Mouse (Mus musculus) kidney, adult 2 months (tissue): ENCODE measurements around the gene Hoxa1. TPM values are rescaled to one million over a fixed set of nuclear protein-coding genes. Genes with fewer than 3 reads are reported as not detected.
A peak's percentile ranks its signal among the peaks of the same experiment; 100 is the strongest.

Experiments used
- DNase-seq: peaks from one replicate; pipeline ENCODE4 v3.0.0; 2021
- H3K27ac ChIP-seq: fragments of 200-500 bp; 2 replicates; pipeline ENCODE4 v1.5.1; 2012; ENCODE audit warnings: low read depth, low read length, control low read depth, inconsistent platforms; ENCODE audit not compliant: insufficient read depth
- H3K27me3 ChIP-seq: fragments of 200-500 bp; replicated peaks from 2 replicates; pipeline ENCODE4 v1.6.1; 2012; ENCODE audit warnings: mild to moderate bottlenecking, moderate library complexity, low read length, inconsistent platforms; ENCODE audit not compliant: control insufficient read depth, insufficient read depth
- H3K36me3 ChIP-seq: fragments of 200-500 bp; 2 replicates; pipeline ENCODE4 v1.6.1; 2012; ENCODE audit warnings: mild to moderate bottlenecking, moderate library complexity, low read length, inconsistent platforms; ENCODE audit not compliant: control insufficient read depth, insufficient read depth
- H3K4me1 ChIP-seq: fragments of 200-500 bp; 2 replicates; pipeline ENCODE4 v1.6.1; 2011; ENCODE audit warnings: low read length; ENCODE audit not compliant: control insufficient read depth, insufficient read depth
- H3K4me3 ChIP-seq: fragments of 200-500 bp; 2 replicates; pipeline ENCODE4 v1.5.1; 2011; ENCODE audit warnings: mild to moderate bottlenecking, low read depth, low read length, control low read depth; ENCODE audit not compliant: insufficient read depth
- CTCF ChIP-seq: fragments of 200-500 bp; conservative IDR thresholded peaks from 2 replicates; pipeline ENCODE4 v1.5.1; 2011; ENCODE audit warnings: low read depth, mild to moderate bottlenecking, control low read depth, low read length, moderate library complexity, mixed read lengths; ENCODE audit not compliant: insufficient read depth, insufficient read length
- POLR2A ChIP-seq: fragments of 200-500 bp; IDR thresholded peaks from one replicate; pipeline ENCODE4 v1.6.1; 2011; ENCODE audit warnings: low read depth, low read length, control low read depth
- WGBS: fragments of 180-500 bp; shearing (Covaris S2); methylation state at CpG from one replicate; pipeline ENCODE4 v1.1.7; 2018; 5-methylcytosine and 5-hydroxymethylcytosine counted together
- polyA plus RNA-seq: library from polyadenylated mRNA; depleted of rRNA; stranded (reverse); fragments of >200 nt; gene quantifications from 2 replicates; pipeline ENCODE4 v1.2.3, GENCODE M21; 2012

Gene Hoxa1
- polyA plus RNA-seq, 1 experiment: 1.3 TPM

- Histone ChIP-seq H3K27me3 (no peaks in the 10 kb centered on the region), H3K4me1 (peaks cover 30% of the 10 kb centered on the region; the same call in 1 of the 2 replicates), H3K4me3 (peak overlapping the region; percentile 29), H3K27ac (peak overlapping the region; percentile 59; the same call in 1 of the 2 replicates), H3K36me3 (no peaks in the 10 kb centered on the region)
- DNase-seq: peak; percentile 60
- TF ChIP-seq POLR2A (no peak), CTCF (no peak)
- WGBS: 16% methylated on average over 18 of the region's 35 CpGs
These were observed 17.7 kb upstream of the Hoxa1 start for GRCm38 (mm10) chr6:52175864-52176263.

GRCm38 (mm10) chr6:52174968-52175751, 17.0 kb upstream of the Hoxa1 start:
- 15% methylated on average over 41 of the region's 41 CpGs for WGBS
- no peaks in the 10 kb centered on the region for H3K27me3 ChIP-seq
- TF ChIP-seq CTCF: no peak
- H3K4me1 ChIP-seq: peaks cover 30% of the 10 kb centered on the region; the same call in 1 of the 2 replicates
- H3K36me3 ChIP-seq: no peaks in the 10 kb centered on the region
- peak overlapping the region; percentile 29 for H3K4me3 ChIP-seq
- peak overlapping the region; percentile 3; the same call in 1 of the 2 replicates for H3K27ac ChIP-seq
- peak; percentile 66 for DNase-seq

- Histone ChIP-seq H3K4me3 (no peak overlapping the region), H3K4me1 (peaks cover 20% of the 10 kb centered on the region; the same call in 1 of the 2 replicates)
These were observed 15.5 kb upstream of the Hoxa1 start for GRCm38 (mm10) chr6:52173648-52174047.

DNA sequence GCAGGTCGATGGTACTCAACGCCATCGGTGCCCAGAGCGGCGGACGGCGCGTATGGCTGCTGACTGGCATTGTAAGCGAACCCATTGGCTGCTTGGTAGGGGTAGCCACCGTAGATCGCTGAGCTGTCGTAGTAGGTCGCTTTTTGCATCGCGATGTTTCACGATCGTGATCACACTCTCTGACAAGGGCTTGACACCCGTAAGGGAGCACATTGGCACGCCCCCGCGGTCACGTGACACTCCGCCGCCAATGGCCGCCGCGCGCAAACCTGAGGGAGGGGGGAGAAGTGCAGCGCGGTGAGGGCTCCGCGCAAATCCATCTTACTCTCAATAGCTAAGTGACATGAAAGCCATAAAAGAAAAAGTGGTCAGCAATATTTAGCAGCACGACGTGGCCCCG, 14.4 kb upstream of the Hoxa1 start:
- Histone ChIP-seq H3K27ac (peak overlapping the region; percentile 75), H3K4me3 (peak overlapping the region; percentile 48), H3K4me1 (peaks cover 13% of the 10 kb centered on the region; the same call in 1 of the 2 replicates), H3K36me3 (no peaks in the 10 kb centered on the region; the same call in 1 of the 2 replicates), H3K27me3 (no peaks in the 10 kb centered on the region)
- DNase-seq: peak; percentile 95
- no peak for TF ChIP-seq POLR2A
- TF ChIP-seq CTCF: no peak
- 9% methylated on average over 35 of the region's 35 CpGs for WGBS

More at GRCm38 (mm10) chr6:52173648-52174047, 15.5 kb upstream of the Hoxa1 start:
- Histone ChIP-seq H3K36me3 (no peaks in the 10 kb centered on the region), H3K27me3 (no peaks in the 10 kb centered on the region), H3K27ac (no peak overlapping the region)
- DNase-seq: no peak
- WGBS: 33% methylated on average over 4 of the region's 4 CpGs
- TF ChIP-seq CTCF (no peak), POLR2A (no peak)

DNA sequence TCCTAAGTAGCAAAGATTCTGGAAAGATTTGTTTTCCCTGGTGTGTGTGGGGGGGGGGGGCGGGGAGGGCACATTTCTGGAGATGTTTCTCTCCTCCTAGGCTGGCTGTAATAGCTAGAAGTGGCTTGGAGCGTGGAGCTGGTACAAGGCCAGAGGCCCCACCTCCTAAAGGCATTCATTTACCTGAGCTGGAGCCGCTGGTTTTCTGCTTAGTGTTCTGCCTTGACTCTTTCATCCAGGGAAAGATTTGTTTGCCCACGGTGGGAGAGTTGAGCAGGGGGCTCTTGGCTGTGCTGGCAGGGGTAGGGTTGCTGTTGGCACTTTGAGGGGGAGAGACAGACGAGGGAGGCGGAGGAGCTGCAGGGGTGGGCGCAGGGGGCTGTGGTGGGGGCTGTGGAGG, 13.8 kb upstream of the Hoxa1 start:
- H3K27me3 ChIP-seq: no peaks in the 10 kb centered on the region
- no peak for TF ChIP-seq POLR2A
- TF ChIP-seq CTCF: no peak
- H3K36me3 ChIP-seq: no peaks in the 10 kb centered on the region; the same call in 1 of the 2 replicates
- DNase-seq: peak; percentile 65
- 31% methylated on average over 7 of the region's 7 CpGs for WGBS
- peaks cover 13% of the 10 kb centered on the region; the same call in 1 of the 2 replicates for H3K4me1 ChIP-seq
- H3K4me3 ChIP-seq: no peak overlapping the region; the same call in 1 of the 2 replicates
- H3K27ac ChIP-seq: no peak overlapping the region

DNA sequence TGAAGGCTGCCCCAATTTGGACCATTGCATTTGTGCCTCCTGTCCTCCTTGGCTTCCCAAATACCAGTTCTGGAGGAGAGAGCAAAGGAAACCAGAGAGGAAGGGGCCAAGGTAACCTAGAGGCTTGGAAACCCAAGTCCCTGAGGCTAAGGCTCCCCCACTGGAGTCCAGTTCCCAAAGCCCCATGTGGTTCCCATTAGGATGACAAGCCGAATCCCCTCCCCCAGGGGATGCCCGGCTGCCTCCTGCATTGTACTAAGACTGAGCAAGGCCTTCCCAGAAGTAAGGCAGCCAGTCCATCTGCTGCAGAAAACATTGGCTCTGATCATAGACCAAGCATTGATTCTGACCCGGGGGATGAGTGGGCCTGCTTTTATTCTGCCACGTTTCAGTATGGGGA, 13.2 kb upstream of the Hoxa1 start:
- H3K4me1 ChIP-seq: peaks cover 10% of the 10 kb centered on the region; the same call in 1 of the 2 replicates
- no peak for DNase-seq
- no peak overlapping the region for H3K4me3 ChIP-seq
- WGBS: 55% methylated on average over 4 of the region's 4 CpGs
- H3K27ac ChIP-seq: peak overlapping the region; percentile 26; the same call in 1 of the 2 replicates
- H3K36me3 ChIP-seq: no peaks in the 10 kb centered on the region; the same call in 1 of the 2 replicates
- TF ChIP-seq CTCF: no peak
- no peak for TF ChIP-seq POLR2A
- H3K27me3 ChIP-seq: no peaks in the 10 kb centered on the region

DNA sequence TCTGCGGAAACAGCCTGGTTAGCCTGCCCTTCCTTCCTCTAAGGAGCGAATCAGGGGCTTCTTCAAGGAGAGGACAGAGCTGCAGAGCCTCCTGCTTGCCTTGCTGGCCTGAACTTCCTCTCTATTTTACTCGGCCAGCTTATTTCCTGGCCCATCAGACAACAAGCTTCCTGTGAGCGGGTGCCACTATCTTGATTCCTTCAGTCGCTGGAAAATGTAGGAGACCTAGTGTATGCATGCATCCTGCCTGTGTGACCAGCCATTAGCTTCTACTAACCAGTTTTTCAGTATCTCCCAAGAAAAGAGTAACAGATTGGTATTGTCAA, 12.7 kb upstream of the Hoxa1 start:
- H3K36me3 ChIP-seq: no peaks in the 10 kb centered on the region; the same call in 1 of the 2 replicates
- H3K27ac ChIP-seq: peak overlapping the region; percentile 46; the same call in 1 of the 2 replicates
- H3K27me3 ChIP-seq: no peaks in the 10 kb centered on the region
- TF ChIP-seq CTCF (no peak), POLR2A (no peak)
- H3K4me1 ChIP-seq: peaks cover 9% of the 10 kb centered on the region; the same call in 1 of the 2 replicates
- DNase-seq: no peak
- H3K4me3 ChIP-seq: no peak overlapping the region
- 63% methylated on average over 5 of the region's 5 CpGs for WGBS
